Mouse (Mus musculus) kidney, embryonic 16.5 days (tissue): ENCODE results near the gene Dph5. TPM values are rescaled to one million over a fixed set of nuclear protein-coding genes. Genes with fewer than 3 reads are reported as not detected.

Experiments
- ATAC-seq: fragments of 200-750 bp; cut with Nextera tagmentation; 2 replicates; pipeline ENCODE4 v1.8.0; 2017; ENCODE audit warnings: moderate TSS enrichment; ENCODE audit not compliant: low FRiP score, low TSS enrichment
- H3K27ac ChIP-seq: fragments of 300-500 bp; sonication (generic); 2 replicates; pipeline ENCODE4 v1.5.1; 2014; ENCODE audit warnings: low read length
- H3K27me3 ChIP-seq: fragments of 300-500 bp; sonication (generic); 2 replicates; pipeline ENCODE4 v1.6.1; 2014; ENCODE audit warnings: low read length, control low read depth, mixed read lengths; ENCODE audit not compliant: insufficient read depth
- H3K36me3 ChIP-seq: fragments of 300-500 bp; sonication (generic); 2 replicates; pipeline ENCODE4 v1.6.1; 2014; ENCODE audit warnings: low read length, control low read depth, mixed read lengths; ENCODE audit not compliant: insufficient read depth
- H3K4me1 ChIP-seq: fragments of 300-500 bp; sonication (generic); 2 replicates; pipeline ENCODE4 v1.6.1; 2014; ENCODE audit warnings: low read length, control low read depth, mixed read lengths; ENCODE audit not compliant: insufficient read depth
- H3K4me2 ChIP-seq: fragments of 300-500 bp; sonication (generic); replicated peaks from 2 replicates; pipeline ENCODE4 v1.6.1; 2014; ENCODE audit warnings: low read depth, low read length
- H3K4me3 ChIP-seq: fragments of 300-500 bp; sonication (generic); 2 replicates; pipeline ENCODE4 v1.5.1; 2014; ENCODE audit warnings: mild to moderate bottlenecking, low read length
- H3K9ac ChIP-seq: fragments of 300-500 bp; sonication (generic); replicated peaks from 2 replicates; pipeline ENCODE4 v1.6.1; 2014; ENCODE audit warnings: low read length
- H3K9me3 ChIP-seq: fragments of 300-500 bp; sonication (generic); 2 replicates; pipeline ENCODE4 v1.6.1; 2016; ENCODE audit warnings: low read length, control low read depth
- WGBS: fragments of 180-500 bp; shearing (Covaris S2); extraction: QIAGEN DNeasy Blood & Tissue Kit; methylation state at CpG from one replicate; pipeline ENCODE4 v1.1.7; 2014; 5-methylcytosine and 5-hydroxymethylcytosine counted together
- polyA plus RNA-seq: library from polyadenylated mRNA; unstranded; fragments of >200 nt; fragmentation: Nextera tagmentation; extraction: Ambion mirVana; gene quantifications from 2 replicates; pipeline ENCODE4 v1.2.1, GENCODE M21; 2015

Gene Dph5
- polyA plus RNA-seq, 1 experiment from 2014 or later, result 27.3 TPM

- no peak for ATAC-seq
- H3K4me1 ChIP-seq, result no peaks in the 10 kb centered on the region
- H3K27ac ChIP-seq, result no peak overlapping the region
- no peaks in the 10 kb centered on the region for H3K9me3 ChIP-seq
- no peaks in the 10 kb centered on the region for H3K27me3 ChIP-seq
- no peak overlapping the region for H3K4me3 ChIP-seq
- H3K4me2 ChIP-seq, result no peak overlapping the region
- no peaks in the 10 kb centered on the region for H3K36me3 ChIP-seq
- H3K9ac ChIP-seq, result no peak overlapping the region
- 66% methylated on average over 5 of the region's 5 CpGs for WGBS
These were observed 76.4 kb downstream of the Dph5 start for GRCm38 (mm10) chr3:115964071-115964470.

GRCm38 (mm10) chr3:115968745-115969530 is 81.3 kb downstream of the Dph5 start:
- Histone ChIP-seq H3K9me3 (no peaks in the 10 kb centered on the region), H3K9ac (no peak overlapping the region), H3K4me1 (no peaks in the 10 kb centered on the region), H3K4me2 (no peak overlapping the region), H3K36me3 (peaks cover 16% of the 10 kb centered on the region; the same call in 1 of the 2 replicates), H3K27ac (no peak overlapping the region), H3K4me3 (no peak overlapping the region), H3K27me3 (no peaks in the 10 kb centered on the region)
- ATAC-seq, result no peak
- 92% methylated on average over 10 of the region's 10 CpGs for WGBS

- Histone ChIP-seq H3K9me3 (no peaks in the 10 kb centered on the region), H3K9ac (no peak overlapping the region), H3K27ac (no peak overlapping the region), H3K27me3 (no peaks in the 10 kb centered on the region), H3K4me1 (no peaks in the 10 kb centered on the region), H3K4me2 (no peak overlapping the region), H3K36me3 (peaks cover 21% of the 10 kb centered on the region; the same call in 1 of the 2 replicates), H3K4me3 (no peak overlapping the region)
- ATAC-seq, result no peak
- 93% methylated on average over 20 of the region's 20 CpGs for WGBS
These were observed 83.6 kb downstream of the Dph5 start for GRCm38 (mm10) chr3:115971045-115971785.

GRCm38 (mm10) chr3:115971891-115972646 is 84.4 kb downstream of the Dph5 start:
- Histone ChIP-seq H3K9me3 (no peaks in the 10 kb centered on the region), H3K27me3 (no peaks in the 10 kb centered on the region), H3K4me1 (no peaks in the 10 kb centered on the region), H3K4me3 (no peak overlapping the region), H3K9ac (no peak overlapping the region), H3K36me3 (peaks cover 23% of the 10 kb centered on the region; the same call in 1 of the 2 replicates), H3K4me2 (no peak overlapping the region), H3K27ac (no peak overlapping the region)
- no peak for ATAC-seq
- 94% methylated on average over 14 of the region's 14 CpGs for WGBS

- 93% methylated on average over 6 of the region's 6 CpGs for WGBS
- H3K4me2 ChIP-seq, result no peak overlapping the region
These were observed 86.6 kb downstream of the Dph5 start for GRCm38 (mm10) chr3:115974228-115974627.

GRCm38 (mm10) chr3:115974995-115975394 is 87.4 kb downstream of the Dph5 start:
- no peak overlapping the region for H3K4me2 ChIP-seq
- H3K36me3 ChIP-seq, result peaks cover 35% of the 10 kb centered on the region
- WGBS, result 91% methylated on average over 10 of the region's 10 CpGs
- no peaks in the 10 kb centered on the region for H3K27me3 ChIP-seq
- no peaks in the 10 kb centered on the region for H3K9me3 ChIP-seq
- no peak overlapping the region for H3K9ac ChIP-seq
- no peak for ATAC-seq
- H3K27ac ChIP-seq, result no peak overlapping the region
- H3K4me3 ChIP-seq, result no peak overlapping the region
- H3K4me1 ChIP-seq, result no peaks in the 10 kb centered on the region

More at GRCm38 (mm10) chr3:115974228-115974627, 86.6 kb downstream of the Dph5 start:
- Histone ChIP-seq H3K27ac (no peak overlapping the region), H3K4me1 (no peaks in the 10 kb centered on the region), H3K4me3 (no peak overlapping the region), H3K9me3 (no peaks in the 10 kb centered on the region), H3K27me3 (no peaks in the 10 kb centered on the region), H3K36me3 (peaks cover 31% of the 10 kb centered on the region), H3K9ac (no peak overlapping the region)
- no peak for ATAC-seq

- peaks cover 38% of the 10 kb centered on the region for H3K36me3 ChIP-seq
- no peak for ATAC-seq
These were observed 91.4 kb downstream of the Dph5 start for GRCm38 (mm10) chr3:115979000-115979399.

GRCm38 (mm10) chr3:115983217-115983616 is 95.6 kb downstream of the Dph5 start:
- Histone ChIP-seq H3K4me1 (no peaks in the 10 kb centered on the region), H3K27me3 (no peaks in the 10 kb centered on the region), H3K36me3 (peaks cover 40% of the 10 kb centered on the region), H3K4me3 (no peak overlapping the region), H3K4me2 (no peak overlapping the region), H3K9me3 (no peaks in the 10 kb centered on the region), H3K9ac (no peak overlapping the region), H3K27ac (no peak overlapping the region)
- WGBS, result 95% methylated on average over 8 of the region's 8 CpGs
- no peak for ATAC-seq

More at GRCm38 (mm10) chr3:115979000-115979399, 91.4 kb downstream of the Dph5 start:
- WGBS, result 17% methylated on average over 1 of the region's 1 CpGs
- Histone ChIP-seq H3K4me2 (no peak overlapping the region), H3K4me1 (no peaks in the 10 kb centered on the region), H3K9me3 (no peaks in the 10 kb centered on the region), H3K9ac (no peak overlapping the region), H3K27ac (no peak overlapping the region), H3K27me3 (no peaks in the 10 kb centered on the region), H3K4me3 (no peak overlapping the region)
